Mouse (Mus musculus): ENCODE data around the gene Unk.

Unk gene

GRCm38 (mm10) chr11:116061641-116062415 lies 31.7 kb downstream of the Unk start:
- DNase-seq (ENCODE audit: low read depth, low spot score): peak; percentile 74

GRCm38 (mm10) chr11:116062521-116062920 lies 32.4 kb downstream of the Unk start:
- no peak for DNase-seq (ENCODE audit: low read depth, low spot score)

GRCm38 (mm10) chr11:116063562-116063961 lies 33.4 kb downstream of the Unk start:
- DNase-seq (ENCODE audit: low read depth, low spot score): no peak

GRCm38 (mm10) chr11:116064187-116064867 lies 34.2 kb downstream of the Unk start:
- DNase-seq (ENCODE audit: low read depth, low spot score): no peak

GRCm38 (mm10) chr11:116065345-116065744 lies 35.2 kb downstream of the Unk start:
- DNase-seq (ENCODE audit: low read depth, low spot score): no peak

GRCm38 (mm10) chr11:116071510-116071909 lies 41.4 kb downstream of the Unk start:
- DNase-seq (ENCODE audit: low read depth, low spot score): no peak

- DNase-seq (ENCODE audit: low read depth, low spot score): no peak
These were observed 42.5 kb downstream of the Unk start for GRCm38 (mm10) chr11:116072608-116073007.

- no peak for DNase-seq (ENCODE audit: low read depth, low spot score)
These were observed 44.4 kb downstream of the Unk start for GRCm38 (mm10) chr11:116074436-116074991.

GRCm38 (mm10) chr11:116075539-116076265 lies 45.6 kb downstream of the Unk start:
- DNase-seq (ENCODE audit: low read depth, low spot score): no peak

- no peak for DNase-seq (ENCODE audit: low read depth, low spot score)
These were observed 46.1 kb downstream of the Unk start for GRCm38 (mm10) chr11:116076266-116076540.

GRCm38 (mm10) chr11:116076836-116077235 lies 46.7 kb downstream of the Unk start:
- no peak for DNase-seq (ENCODE audit: low read depth, low spot score)

GRCm38 (mm10) chr11:116077446-116078204 lies 47.5 kb downstream of the Unk start, which contains the start of gene Unc13d:
TSS of gene Unc13d (minus strand) at chr11:116077961.
- DNase-seq (ENCODE audit: low read depth, low spot score): no peak

GRCm38 (mm10) chr11:116078221-116078620 lies 48.1 kb downstream of the Unk start:
- DNase-seq (ENCODE audit: low read depth, low spot score): no peak

- no peak for DNase-seq (ENCODE audit: low read depth, low spot score)
These were observed 48.7 kb downstream of the Unk start for GRCm38 (mm10) chr11:116078676-116079320.

GRCm38 (mm10) chr11:116079511-116079910 lies 49.4 kb downstream of the Unk start:
- peak; percentile 86 for DNase-seq (ENCODE audit: low read depth, low spot score)

- DNase-seq (ENCODE audit: low read depth, low spot score): no peak
These were observed 51.0 kb downstream of the Unk start for GRCm38 (mm10) chr11:116081081-116081480.

GRCm38 (mm10) chr11:116083096-116083672 lies 53.1 kb downstream of the Unk start:
- no peak for DNase-seq (ENCODE audit: low read depth, low spot score)

- no peak for DNase-seq (ENCODE audit: low read depth, low spot score)
These were observed 54.0 kb downstream of the Unk start for GRCm38 (mm10) chr11:116084166-116084565.

GRCm38 (mm10) chr11:116086258-116087193 lies 56.4 kb downstream of the Unk start, which contains the start of gene Wbp2:
TSS of gene Wbp2 (minus strand) at chr11:116086995.
- peak; percentile 100 for DNase-seq (ENCODE audit: low read depth, low spot score)

Measured in telencephalon, adult 2 months (tissue).